Mouse (Mus musculus) embryonic stem cell, embryonic (primary cell): ENCODE results near the gene Pcsk4.

ENCODE experiments used
- CTCF ChIA-PET, 4 experiments: fragments of 300-600 bp in 2 of 4; fragments of 350-600 bp in 2 of 4; sonication (Branson Sonifier 250); formaldehyde crosslinking; loops; one replicate each; lab custom pipeline; 2022; ENCODE audit warnings: inconsistent platforms in 2 of 4; lab: Charles Lee
- POLR2A ChIA-PET, 4 experiments: fragments of 300-600 bp in 2 of 4; fragments of 350-600 bp in 2 of 4; sonication (Branson Sonifier 250); formaldehyde crosslinking; loops; one replicate each; lab custom pipeline; 2022; ENCODE audit warnings: antibody characterized with exemption in 4 of 4, inconsistent platforms in 1 of 4; lab: Charles Lee

The Pcsk4 gene

GRCm38 (mm10) chr10:80329273-80330081 lies at the start of gene Pcsk4, which contains the start of gene Reep6:
Pcsk4 (minus strand) TSS chr10:80329498.
Reep6 (plus strand) TSS chr10:80329953.
- ChIA-PET POLR2A (interaction anchor here (0.5 to 4.9 kb wide), 104 partner anchors 8 to 949 kb away, joined by 3 to 85 read pairs (median 4); partner anchors contain the start of genes Mbd3 (in 3 of the 4), Rps15 (in 3 of the 4), Apc2 (in 2 of the 4) and Dazap1 (in 2 of the 4)), CTCF (interaction anchor here (0.6 to 3.1 kb wide), 41 partner anchors 9 to 707 kb away, joined by 3 to 17 read pairs (median 4); partner anchors contain the start of genes Mum1 (in 2 of the 4), Adamtsl5 (in 1 of the 4), Apc2 (in 1 of the 4) and Dazap1 (in 1 of the 4))

GRCm38 (mm10) chr10:80377716-80378115 lies 48.4 kb upstream of the Pcsk4 start:
- ChIA-PET POLR2A (interaction anchor here in 3 of 4 experiments (0.5 to 2.5 kb wide), 22 partner anchors 8 to 668 kb away, joined by 3 to 10 read pairs (median 4); partner anchors contain the start of genes Mbd3 (in 2 of the 3) and Mex3d (in 1 of the 3)), CTCF (interaction anchor here (0.6 to 4.9 kb wide), 51 partner anchors 8 to 980 kb away, joined by 3 to 67 read pairs (median 4); partner anchors contain the start of genes Mbd3 (in 2 of the 4), 1600002K03Rik (in 1 of the 4), Abhd17a (in 1 of the 4) and Adamtsl5 (in 1 of the 4))

GRCm38 (mm10) chr10:80376160-80376559 lies 46.9 kb upstream of the Pcsk4 start:
- ChIA-PET POLR2A (interaction anchor here in 3 of 4 experiments (0.5 to 3.9 kb wide), 35 partner anchors 9 to 721 kb away, joined by 3 to 18 read pairs (median 4); partner anchors contain the start of genes Mbd3 (in 2 of the 3), Apc2 (in 1 of the 3), Atp8b3 (in 1 of the 3) and Mex3d (in 1 of the 3)), CTCF (interaction anchor here (0.5 to 4.9 kb wide), 135 partner anchors 9 to 1923 kb away, joined by 3 to 67 read pairs (median 5); partner anchors contain the start of genes Rexo1 (in 3 of the 4), Adamtsl5 (in 2 of the 4), Apc2 (in 2 of the 4) and Mbd3 (in 2 of the 4))

- CTCF ChIA-PET = interaction anchor here (0.5 to 4.9 kb wide), 118 partner anchors 8 to 1187 kb away, joined by 3 to 67 read pairs (median 4); partner anchors contain the start of genes Adamtsl5 (in 4 of the 4), Apc2 (in 2 of the 4), 1600002K03Rik (in 1 of the 4) and Ap3d1 (in 1 of the 4)
- POLR2A ChIA-PET = interaction anchor here (0.5 to 3.9 kb wide), 46 partner anchors 10 to 483 kb away, joined by 3 to 18 read pairs (median 4); partner anchors contain the start of genes Dazap1 (in 2 of the 4), Pcsk4 (in 2 of the 4), Rps15 (in 2 of the 4) and Abhd17a (in 1 of the 4)
Measured at GRCm38 (mm10) chr10:80374063-80374462, 44.8 kb upstream of the Pcsk4 start.

- POLR2A ChIA-PET = interaction anchor here in 3 of 4 experiments (0.7 to 1.9 kb wide), 19 partner anchors 10 to 208 kb away, joined by 3 to 11 read pairs (median 4); partner anchors contain the start of genes Rps15 (in 3 of the 3), Atp8b3 (in 1 of the 3), Mex3d (in 1 of the 3) and Pcsk4 (in 1 of the 3)
- CTCF ChIA-PET = interaction anchor here in 3 of 4 experiments (0.8 to 2.1 kb wide), 11 partner anchors 22 to 247 kb away, joined by 3 to 11 read pairs (median 4); partner anchors contain the start of genes Cirbp (in 1 of the 3) and Pcsk4 (in 1 of the 3)
Measured at GRCm38 (mm10) chr10:80372706-80373105, 43.4 kb upstream of the Pcsk4 start.

GRCm38 (mm10) chr10:80371983-80372382 lies 42.7 kb upstream of the Pcsk4 start:
- CTCF ChIA-PET = interaction anchor here (0.5 to 2.1 kb wide), 15 partner anchors 20 to 207 kb away, joined by 3 to 14 read pairs (median 4); partner anchors contain the start of genes Cirbp (in 1 of the 4), Mbd3 (in 1 of the 4) and Pcsk4 (in 1 of the 4)
- POLR2A ChIA-PET = interaction anchor here in 3 of 4 experiments (0.6 to 1.9 kb wide), 20 partner anchors 9 to 459 kb away, joined by 3 to 11 read pairs (median 4); partner anchors contain the start of genes Rps15 (in 3 of the 3), Atp8b3 (in 1 of the 3), Mex3d (in 1 of the 3) and Pcsk4 (in 1 of the 3)

GRCm38 (mm10) chr10:80371411-80371966 lies 42.2 kb upstream of the Pcsk4 start:
- CTCF ChIA-PET = interaction anchor here (0.6 to 2.1 kb wide), 13 partner anchors 20 to 206 kb away, joined by 3 to 14 read pairs (median 4); partner anchors contain the start of genes Cirbp (in 1 of the 4), Mbd3 (in 1 of the 4) and Pcsk4 (in 1 of the 4)
- POLR2A ChIA-PET = interaction anchor here in 3 of 4 experiments (1.0 to 1.9 kb wide), 16 partner anchors 9 to 459 kb away, joined by 3 to 11 read pairs (median 4); partner anchors contain the start of genes Rps15 (in 2 of the 3), Atp8b3 (in 1 of the 3), Mex3d (in 1 of the 3) and Pcsk4 (in 1 of the 3)

GRCm38 (mm10) chr10:80369995-80370747 lies 40.9 kb upstream of the Pcsk4 start:
- ChIA-PET POLR2A (interaction anchor here in 3 of 4 experiments (0.6 to 1.5 kb wide), 12 partner anchors 13 to 730 kb away, joined by 3 to 6 read pairs (median 3); partner anchors contain the start of gene Mbd3 (in 1 of the 3)), CTCF (interaction anchor here in 3 of 4 experiments (0.5 to 2.8 kb wide), 13 partner anchors 13 to 383 kb away, joined by 3 to 12 read pairs (median 4); partner anchors contain the start of genes Adamtsl5 (in 1 of the 3), Efna2 (in 1 of the 3), Mbd3 (in 1 of the 3) and Plk5 (in 1 of the 3))

GRCm38 (mm10) chr10:80368392-80368791 lies 39.1 kb upstream of the Pcsk4 start:
- POLR2A ChIA-PET = interaction anchor here in 2 of 4 experiments (0.7 to 2.0 kb wide), 5 partner anchors 11 to 296 kb away, joined by 3 to 5 read pairs (median 3); partner anchors contain the start of genes Pcsk4 (in 2 of the 2) and Plk5 (in 1 of the 2)
- CTCF ChIA-PET = interaction anchor here in 2 of 4 experiments (0.6 to 2.8 kb wide), 7 partner anchors 18 to 178 kb away, joined by 4 to 12 read pairs (median 5); partner anchors contain the start of gene Mum1 (in 1 of the 2)

- ChIA-PET CTCF (interaction anchor here in 2 of 4 experiments (0.6 to 2.8 kb wide), 7 partner anchors 17 to 177 kb away, joined by 4 to 12 read pairs (median 5); partner anchors contain the start of gene Mum1 (in 1 of the 2)), POLR2A (interaction anchor here in 2 of 4 experiments (1.0 to 2.0 kb wide), 3 partner anchors 11 to 71 kb away, joined by 3 to 5 read pairs (median 4); partner anchors contain the start of genes Pcsk4 (in 1 of the 2) and Plk5 (in 1 of the 2))
Measured at GRCm38 (mm10) chr10:80367954-80368353, 38.7 kb upstream of the Pcsk4 start.

- ChIA-PET POLR2A (interaction anchor here in 1 of 4 experiments (0.8 to 1.7 kb wide), 3 partner anchors 197 to 311 kb away, joined by 3 read pairs; no protein-coding TSS in a partner anchor), CTCF (interaction anchor here in 2 of 4 experiments (0.6 to 1.3 kb wide), 3 partner anchors 8 to 117 kb away, joined by 3 to 4 read pairs (median 3); partner anchors contain the start of gene Ndufs7 (in 1 of the 2))
Measured at GRCm38 (mm10) chr10:80365736-80366135, 36.4 kb upstream of the Pcsk4 start.

GRCm38 (mm10) chr10:80363734-80364133 lies 34.4 kb upstream of the Pcsk4 start:
- CTCF ChIA-PET = interaction anchor here in 2 of 4 experiments (0.6 to 2.1 kb wide), 2 partner anchors 13 to 473 kb away, joined by 5 read pairs; no protein-coding TSS in a partner anchor
- POLR2A ChIA-PET = interaction anchor here in 3 of 4 experiments (0.6 to 1.1 kb wide), 3 partner anchors 10 to 196 kb away, joined by 3 to 5 read pairs (median 3); no protein-coding TSS in a partner anchor

- POLR2A ChIA-PET = interaction anchor here in 2 of 4 experiments (0.6 to 3.1 kb wide), 18 partner anchors 10 to 318 kb away, joined by 3 to 13 read pairs (median 5); partner anchors contain the start of genes Adamtsl5 (in 1 of the 2), Mum1 (in 1 of the 2) and Pcsk4 (in 1 of the 2)
- CTCF ChIA-PET = interaction anchor here in 3 of 4 experiments (1.0 to 2.0 kb wide), 7 partner anchors 9 to 199 kb away, joined by 3 to 14 read pairs (median 5); partner anchors contain the start of gene Atp8b3 (in 1 of the 3)
Measured at GRCm38 (mm10) chr10:80357994-80358639, 28.8 kb upstream of the Pcsk4 start.

- POLR2A ChIA-PET = interaction anchor here in 2 of 4 experiments (0.7 to 3.1 kb wide), 20 partner anchors 9 to 373 kb away, joined by 3 to 13 read pairs (median 5); partner anchors contain the start of genes Adamtsl5 (in 1 of the 2), Mum1 (in 1 of the 2) and Pcsk4 (in 1 of the 2)
- CTCF ChIA-PET = interaction anchor here (0.6 to 2.0 kb wide), 10 partner anchors 9 to 200 kb away, joined by 3 to 14 read pairs (median 4); partner anchors contain the start of gene Atp8b3 (in 1 of the 4)
Measured at GRCm38 (mm10) chr10:80357336-80357735, 28.0 kb upstream of the Pcsk4 start.
